Mouse (Mus musculus) CH12.LX (cell line): ENCODE data around the gene Zmym1. TPM values are rescaled to one million over a fixed set of nuclear protein-coding genes. Genes with fewer than 3 reads are reported as not detected.
A peak's percentile ranks its signal among the peaks of the same experiment; 100 is the strongest.

Source experiments
- DNase-seq: peaks from one replicate; pipeline ENCODE4 v3.0.0-alpha.2; 2013; ENCODE audit errors: extremely low read depth
- H3K27ac ChIP-seq: 2 replicates; pipeline ENCODE4 v1.5.1; 2012; ENCODE audit warnings: low read depth, mild to moderate bottlenecking, control low read depth, moderate library complexity; ENCODE audit not compliant: insufficient read depth
- H3K27me3 ChIP-seq: replicated peaks from 2 replicates; pipeline ENCODE3; 2012; ENCODE audit warnings: inconsistent platforms
- H3K36me3 ChIP-seq, 2 experiments: replicated peaks in 1 of 2; 2 replicates each; pipeline versions ENCODE3 to v1.6.1; 2012; ENCODE audit warnings: inconsistent platforms in 1 of 2, low read length in 1 of 2, mild to moderate bottlenecking in 1 of 2, mixed read lengths in 1 of 2, moderate library complexity in 1 of 2; ENCODE audit not compliant: control insufficient read depth in 1 of 2, insufficient read depth in 1 of 2
- H3K4me1 ChIP-seq, 2 experiments: 2 replicates each; pipeline ENCODE4 v1.6.1; 2012; ENCODE audit warnings: inconsistent platforms in 1 of 2, moderate library complexity in 1 of 2; ENCODE audit not compliant: insufficient read depth in 2 of 2, control insufficient read depth in 1 of 2
- H3K4me2 ChIP-seq: 2 replicates; pipeline ENCODE4 v1.6.1; 2012; ENCODE audit warnings: low read depth, mild to moderate bottlenecking, control low read depth; ENCODE audit not compliant: poor library complexity, insufficient read depth, severe bottlenecking
- H3K4me3 ChIP-seq, 3 experiments: fragments of 150-350 bp in 1 of 3; sonication (generic) in 1 of 3; replicated peaks in 1 of 3; 2 replicates each; pipeline versions ENCODE3 to v1.5.1; 2011 to 2012; ENCODE audit warnings: low read depth in 2 of 3, low read length in 2 of 3, mild to moderate bottlenecking in 2 of 3, moderate library complexity in 2 of 3, control low read depth in 1 of 3, improper control_type of control experiment in 1 of 3, inconsistent platforms in 1 of 3, mixed read lengths in 1 of 3; ENCODE audit not compliant: poor library complexity in 1 of 3
- H3K79me2 ChIP-seq: replicated peaks from 2 replicates; pipeline ENCODE4 v1.6.1; 2012; ENCODE audit warnings: mild to moderate bottlenecking, moderate library complexity; ENCODE audit not compliant: control insufficient read depth, poor library complexity, insufficient read depth, severe bottlenecking; ENCODE audit errors: extremely low read depth
- H3K9ac ChIP-seq: 2 replicates; pipeline ENCODE4 v1.6.1; 2012; ENCODE audit warnings: low read depth, mild to moderate bottlenecking, control low read depth, moderate library complexity; ENCODE audit not compliant: insufficient read depth
- H3K9me3 ChIP-seq: replicated peaks from 2 replicates; pipeline ENCODE3; 2012; ENCODE audit warnings: low read length, inconsistent platforms, mixed read lengths
- CHD2 ChIP-seq: IDR thresholded peaks from 2 replicates; pipeline ENCODE4 v1.6.1; 2011; ENCODE audit warnings: low read length, improper control_type of control experiment
- CTCF ChIP-seq, 2 experiments: IDR thresholded peaks in 1 of 2; conservative IDR thresholded peaks in 1 of 2; 2 replicates each; pipeline ENCODE4 v1.5.1; 2011 to 2012; ENCODE audit warnings: low read depth in 2 of 2, low read length in 2 of 2, improper control_type of control experiment in 1 of 2, inconsistent platforms in 1 of 2, mild to moderate bottlenecking in 1 of 2, moderate library complexity in 1 of 2
- JUN ChIP-seq: IDR thresholded peaks from 2 replicates; pipeline ENCODE4 v1.6.1; 2011; ENCODE audit warnings: low read depth, mild to moderate bottlenecking, low read length, improper control_type of control experiment, moderate library complexity; ENCODE audit not compliant: insufficient read depth
- JUND ChIP-seq: conservative IDR thresholded peaks from 2 replicates; pipeline ENCODE4 v1.6.1; 2011; ENCODE audit warnings: low read depth, low read length, improper control_type of control experiment
- NELFE ChIP-seq: IDR thresholded peaks from 2 replicates; pipeline ENCODE4 v1.6.1; 2011; ENCODE audit warnings: low read depth, low read length, improper control_type of control experiment
- POLR2AphosphoS2 ChIP-seq: IDR thresholded peaks from 2 replicates; pipeline ENCODE4 v1.6.1; 2011; ENCODE audit warnings: low read depth, low read length, improper control_type of control experiment
- SMC3 ChIP-seq: IDR thresholded peaks from 2 replicates; pipeline ENCODE4 v1.6.1; 2011; ENCODE audit warnings: low read depth, low read length, improper control_type of control experiment
- ZMIZ1 ChIP-seq: IDR thresholded peaks from 2 replicates; pipeline ENCODE4 v1.6.1; 2012; ENCODE audit warnings: low read depth, mild to moderate bottlenecking, inconsistent platforms, low read length, improper control_type of control experiment
- ZNF384 ChIP-seq: IDR thresholded peaks from 2 replicates; pipeline ENCODE4 v1.6.1; 2012; ENCODE audit warnings: low read depth, low read length, improper control_type of control experiment, inconsistent platforms
- dilution Hi-C: fragments of 300-500 bp; cut with MboI; formaldehyde crosslinking; loops from 2 replicates; pipeline ENCODE4 v1.14.3; 2020; ENCODE audit warnings: low sequenced_read_pairs; ENCODE audit not compliant: extremely low pct_unique_long_range_greater_than_20kb, extremely low pct_ligation_motif_present
- in situ Hi-C: fragments of 300-500 bp; cut with MboI; formaldehyde crosslinking; loops from 3 replicates; pipeline ENCODE4 v1.14.3; 2019; ENCODE audit warnings: low sequenced_read_pairs, low pct_ligation_motif_present, low pct_unique_long_range_greater_than_20kb, mixed read lengths
- polyA plus RNA-seq: library from polyadenylated mRNA; unstranded; fragments of >175 nt; gene quantifications from 2 replicates; pipeline ENCODE4 v1.2.1, GENCODE M21; 2012; ENCODE audit warnings: low read depth; ENCODE audit not compliant: insufficient read length
- total RNA-seq, 2 experiments: library from RNA; depleted of rRNA; stranded (reverse); fragments of 300-350 nt in 1 of 2; fragments of >200 nt in 1 of 2; gene quantifications; 2 replicates each; pipeline ENCODE4 v1.2.3; 2012 to 2014

The Zmym1 gene
- total and polyA plus RNA-seq, 3 experiments = 9.5 to 25.0 (median 20.4) TPM

DNA sequence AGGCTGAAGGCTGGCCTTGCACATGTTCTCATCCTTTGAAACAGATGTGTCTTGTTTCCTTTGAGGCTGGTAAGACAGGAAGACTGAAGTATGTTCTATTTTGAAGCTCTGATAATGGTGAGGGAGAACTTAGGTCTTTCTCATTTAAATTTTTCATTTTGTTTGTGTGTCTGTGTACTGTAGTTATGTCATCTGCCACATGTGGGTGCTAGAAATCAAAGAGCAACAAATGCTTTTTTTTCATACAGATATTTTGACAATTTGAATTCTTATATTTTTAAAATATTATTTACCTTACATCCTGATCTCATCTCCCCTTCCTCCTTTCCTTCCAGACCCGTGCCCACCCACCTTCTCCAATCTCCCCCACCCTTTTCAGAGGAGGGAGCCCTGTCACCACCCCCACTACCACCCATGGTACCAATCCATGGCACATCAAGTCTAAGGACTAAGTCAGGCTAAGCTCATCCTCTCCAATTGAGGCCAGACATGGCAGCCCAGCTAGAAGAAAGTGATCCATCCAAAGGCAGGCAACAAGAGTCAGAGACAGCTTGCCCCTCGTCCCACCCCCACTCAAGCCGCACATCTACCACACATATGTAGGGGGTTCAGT, 21.0 kb downstream of the Zmym1 start:
- peaks cover 4% of the 10 kb centered on the region; the same call in 1 of the 2 replicates for H3K79me2 ChIP-seq
- H3K4me1 ChIP-seq = peaks cover 0 to 10% of the 10 kb centered on the region in 2 experiments; a peak in 1 of 4 replicates
- H3K9me3 ChIP-seq = no peaks in the 10 kb centered on the region
- H3K27ac ChIP-seq = no peak overlapping the region
- no peak for DNase-seq
- peaks cover 24 to 62% of the 10 kb centered on the region in 2 experiments for H3K36me3 ChIP-seq
- H3K4me3 ChIP-seq = no peak overlapping the region
- H3K9ac ChIP-seq = no peak overlapping the region
- dilution Hi-C loops = no loop called here
- H3K27me3 ChIP-seq = no peaks in the 10 kb centered on the region
- TF ChIP-seq ZNF384 (peak; percentile 66), CTCF (conservative IDR thresholded peaks at IDR 0.05 in 1 of 2, IDR thresholded peaks at IDR 0.05 in 1 of 2; ENCODE audit: low read depth in 2 of 2, low read length in 2 of 2) (peak in 1 of 2 experiments; percentile 34; a peak in 1 of 4 replicates), SMC3 (0 out of 2 replicates have a peak, but pooled peaks have one; percentile 4), JUN (no peak)
- no peak overlapping the region for H3K4me2 ChIP-seq
- in situ Hi-C loops = no loop called here

DNA sequence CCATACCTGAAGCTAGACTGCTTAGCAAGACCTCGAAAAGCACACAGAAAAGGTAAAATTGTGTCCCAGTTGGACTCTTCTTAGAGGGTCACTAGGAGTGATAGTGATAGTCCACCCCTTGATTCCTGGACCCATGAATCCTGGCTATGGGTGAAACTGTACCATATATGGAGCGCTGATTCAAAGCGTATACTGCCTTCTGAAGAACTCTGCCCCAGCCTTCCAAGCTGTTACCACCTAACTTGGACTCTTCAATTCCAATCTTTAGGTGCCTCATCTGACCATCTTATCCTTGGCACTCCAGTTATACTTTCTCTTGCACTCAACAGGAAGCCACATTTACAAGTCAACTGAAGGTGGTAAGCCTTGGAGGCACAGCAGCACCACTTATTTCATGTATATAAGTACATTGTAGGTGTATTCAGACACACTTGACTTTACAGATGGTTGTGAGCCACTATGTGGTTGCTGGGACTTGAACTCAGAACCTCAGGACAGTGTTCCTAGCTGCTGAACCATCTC, 22.1 kb downstream of the Zmym1 start:
- H3K9me3 ChIP-seq = no peaks in the 10 kb centered on the region
- no peaks in the 10 kb centered on the region for H3K27me3 ChIP-seq
- H3K36me3 ChIP-seq = peaks cover 26 to 67% of the 10 kb centered on the region in 2 experiments
- dilution Hi-C loops (no loop called here), in situ Hi-C loops (no loop called here)
- H3K27ac ChIP-seq = no peak overlapping the region
- no peak for DNase-seq
- peaks cover 10% of the 10 kb centered on the region for H3K79me2 ChIP-seq
- H3K9ac ChIP-seq = no peak overlapping the region
- peaks cover 0 to 10% of the 10 kb centered on the region in 2 experiments; a peak in 1 of 4 replicates for H3K4me1 ChIP-seq
- no peak overlapping the region for H3K4me3 ChIP-seq
- no peak overlapping the region for H3K4me2 ChIP-seq
- TF ChIP-seq POLR2AphosphoS2 (0 out of 2 replicates have a peak, but pooled peaks have one; percentile 3), JUND (no peak)

DNA sequence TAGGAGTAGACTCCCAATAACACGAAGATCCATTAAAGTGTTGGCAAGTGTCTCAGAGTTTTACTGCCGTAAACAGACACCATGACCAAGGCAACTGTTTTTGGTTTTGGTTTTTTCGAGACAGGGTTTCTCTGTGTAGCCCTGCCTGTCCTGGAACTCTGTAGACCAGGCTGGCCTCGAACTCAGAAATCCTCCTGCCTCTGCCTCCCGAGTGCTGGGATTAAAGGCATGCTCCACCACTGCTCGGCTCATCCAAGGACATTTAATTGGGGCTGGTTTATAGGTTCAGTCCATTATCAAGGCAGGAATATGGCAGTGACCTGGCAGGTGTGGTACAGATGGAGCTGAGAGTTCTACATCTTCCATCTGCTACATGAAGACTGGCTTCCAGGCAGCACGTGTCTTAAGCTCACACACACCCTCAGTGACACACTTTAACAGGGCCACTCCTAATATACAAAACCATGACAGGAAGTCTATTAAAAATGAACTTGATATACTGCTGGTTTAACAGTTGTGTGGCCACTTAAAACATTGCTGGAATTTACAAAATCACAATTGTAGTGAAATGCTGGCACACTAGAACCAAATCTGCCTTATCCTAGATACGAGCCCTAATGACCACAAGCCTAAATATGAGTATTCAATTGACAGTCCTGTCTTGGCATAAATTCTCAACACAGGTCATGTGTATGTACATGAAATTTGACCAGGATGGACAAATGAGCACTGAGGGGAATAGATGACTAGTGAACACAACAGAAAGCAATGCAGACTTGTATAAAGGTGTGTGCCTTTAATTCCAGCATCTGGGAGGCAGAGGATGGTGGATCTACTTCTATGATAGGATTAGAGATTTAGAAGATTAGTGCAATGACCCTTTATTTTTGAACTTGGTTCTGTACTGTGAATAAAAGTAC, 22.8 kb downstream of the Zmym1 start:
- Histone ChIP-seq H3K27me3 (no peaks in the 10 kb centered on the region), H3K4me1 (peaks cover 0 to 15% of the 10 kb centered on the region in 2 experiments; a peak in 1 of 4 replicates), H3K9me3 (no peaks in the 10 kb centered on the region), H3K9ac (no peak overlapping the region), H3K36me3 (peaks cover 33 to 74% of the 10 kb centered on the region in 2 experiments), H3K4me2 (no peak overlapping the region), H3K79me2 (peaks cover 16% of the 10 kb centered on the region), H3K4me3 (no peak overlapping the region), H3K27ac (no peak overlapping the region; the same call in 1 of the 2 replicates)
- in situ Hi-C loops = no loop called here
- TF ChIP-seq CHD2 = peak; percentile 35; the same call in 1 of the 2 replicates
- no peak for TF ChIP-seq JUND
- peak; percentile 95 for TF ChIP-seq POLR2AphosphoS2
- 0 out of 2 replicates have a peak, but pooled peaks have one; percentile 13 for TF ChIP-seq NELFE
- TF ChIP-seq ZMIZ1 = peak; percentile 42
- dilution Hi-C loops = no loop called here
- no peak for DNase-seq
